Mouse (Mus musculus) left cerebral cortex, postnatal 25 days (tissue): Measurements from ENCODE around the gene Cyba. TPM values are rescaled to one million over a fixed set of nuclear protein-coding genes. Genes with fewer than 3 reads are reported as not detected.

Experiments
- DNase-seq, 2 experiments: peaks; one replicate each; pipeline ENCODE4 v3.0.0; 2022; ENCODE audit warnings: low spot score in 2 of 2, mixed read lengths in 1 of 2
- intact Hi-C: fragments of 180-260 bp; cut with DNase I; formaldehyde crosslinking; loops from one replicate; pipeline ENCODE4 v1.15.1; 2025
- microRNA-seq, 2 experiments: library from miRNA; unstranded; fragments of <30 nt; microRNA quantifications; one replicate each; pipeline ENCODE4 v1.2.0; 2022
- total RNA-seq, 2 experiments: library from RNA; stranded (reverse); gene quantifications; 2 replicates each; pipeline ENCODE4 v1.2.3; 2021

The Cyba gene
- total RNA-seq, 2 experiments from 2014 or later, result 7.8 to 8.4 TPM

GRCm38 (mm10) chr8:122375751-122376364, 56.9 kb downstream of the Cyba start:
- intact Hi-C loops, result loop anchor here (2.0 kb wide), 1 partner anchor 101 kb away; the partner anchor contains the start of genes Ctu2 and Rnf166
- no peak for DNase-seq

GRCm38 (mm10) chr8:122375320-122375719, 57.4 kb downstream of the Cyba start:
- intact Hi-C loops, result no loop called here
- no peak for DNase-seq

Small RNA genes lying within 50 kb of the gene (microRNA-seq; reads per million reads assigned to microRNA genes)
- 0 reads per million in 2 experiments for gene Gm24366

Other genes with a start within 250 kb of the Cyba start
- gene Zfpm1, start 150.8 kb downstream of the Cyba start, total RNA-seq, result 10 to 100 TPM; 36.9 to 39.3 TPM
- gene Trhr2, start 72.2 kb downstream of the Cyba start, total RNA-seq, result 1 to 10 TPM; 7.0 to 7.2 TPM
- 10 to 100 TPM; 35.7 to 39.1 TPM for gene Zc3h18, start 56.3 kb downstream of the Cyba start, total RNA-seq
- not detected for gene Il17c, start 10.9 kb downstream of the Cyba start, total RNA-seq
- gene Mvd, start 10.5 kb upstream of the Cyba start, total RNA-seq, result 10 to 100 TPM; 26.8 to 29.4 TPM
- under 1 TPM; 0.64 to 0.66 TPM for gene Snai3, start 27.8 kb upstream of the Cyba start, total RNA-seq
- gene Rnf166, start 43.1 kb upstream of the Cyba start, total RNA-seq, result 10 to 100 TPM; 33.7 to 41.6 TPM
- gene Ctu2, start 43.2 kb upstream of the Cyba start, total RNA-seq, result 10 to 100 TPM; 19.5 to 23.2 TPM
- gene Piezo1, start 118.4 kb upstream of the Cyba start, total RNA-seq, result 1 to 10 TPM; 5.6 to 6.3 TPM
- 1 to 10 TPM; 1.7 to 3.1 TPM for gene Cdt1, start 135.1 kb upstream of the Cyba start, total RNA-seq
- gene Aprt, start 144.0 kb upstream of the Cyba start, total RNA-seq, result 10 to 100 TPM; 56.6 to 60.4 TPM
- gene Galns, start 178.5 kb upstream of the Cyba start, total RNA-seq, result 1 to 10 TPM; 7.4 to 9.1 TPM
- 10 to 100 TPM; 81.3 to 87.8 TPM for gene Trappc2l, start 178.7 kb upstream of the Cyba start, total RNA-seq
- gene Pabpn1l, start 189.8 kb upstream of the Cyba start, total RNA-seq, result not detected